Mouse (Mus musculus) hindbrain, embryonic 13.5 days (tissue): ENCODE measurements at regions not wholly inside any gene's neighbourhood (a gene's known extent, or its start where the extent isn't known, plus 50 kb on each side); places are given as distances from the start of the nearest gene placed in this dataset.
A peak's percentile ranks its signal among the peaks of the same experiment; 100 is the strongest.
"Not testable (repeated sequence)": the region's sequence is repeated elsewhere in the genome, so short reads cannot be mapped to it uniquely, and the experiment has no call there.

Experiments
- ATAC-seq: fragments of 200-750 bp; cut with Nextera tagmentation; 2 replicates; pipeline ENCODE4 v1.8.0; 2017; ENCODE audit warnings: moderate TSS enrichment; ENCODE audit not compliant: low FRiP score
- H3K27ac ChIP-seq: fragments of 300-500 bp; sonication (generic); 2 replicates; pipeline ENCODE4 v1.5.1; 2015; ENCODE audit warnings: inconsistent platforms, mild to moderate bottlenecking, moderate library complexity
- H3K27me3 ChIP-seq: fragments of 300-500 bp; sonication (generic); 2 replicates; pipeline ENCODE4 v1.6.1; 2015; ENCODE audit warnings: mild to moderate bottlenecking, inconsistent platforms
- H3K36me3 ChIP-seq: fragments of 300-500 bp; sonication (generic); 2 replicates; pipeline ENCODE4 v1.6.1; 2015; ENCODE audit warnings: mild to moderate bottlenecking, inconsistent platforms
- H3K4me1 ChIP-seq: fragments of 300-500 bp; sonication (generic); replicated peaks from 2 replicates; pipeline ENCODE4 v1.6.1; 2015; ENCODE audit warnings: inconsistent platforms
- H3K4me2 ChIP-seq: fragments of 300-500 bp; sonication (generic); 2 replicates; pipeline ENCODE4 v1.6.1; 2015; ENCODE audit warnings: inconsistent platforms, mild to moderate bottlenecking, moderate library complexity
- H3K4me3 ChIP-seq: fragments of 300-500 bp; sonication (generic); 2 replicates; pipeline ENCODE4 v1.5.1; 2015; ENCODE audit warnings: mild to moderate bottlenecking, inconsistent platforms
- H3K9ac ChIP-seq: fragments of 300-500 bp; sonication (generic); 2 replicates; pipeline ENCODE4 v1.6.1; 2015; ENCODE audit warnings: mild to moderate bottlenecking, inconsistent platforms
- H3K9me3 ChIP-seq: fragments of 300-500 bp; sonication (generic); 2 replicates; pipeline ENCODE4 v1.6.1; 2016; ENCODE audit warnings: inconsistent platforms
- WGBS: fragments of 180-500 bp; shearing (Covaris S2); methylation state at CpG from one replicate; pipeline ENCODE4 v1.1.7; 2015; 5-methylcytosine and 5-hydroxymethylcytosine counted together

DNA sequence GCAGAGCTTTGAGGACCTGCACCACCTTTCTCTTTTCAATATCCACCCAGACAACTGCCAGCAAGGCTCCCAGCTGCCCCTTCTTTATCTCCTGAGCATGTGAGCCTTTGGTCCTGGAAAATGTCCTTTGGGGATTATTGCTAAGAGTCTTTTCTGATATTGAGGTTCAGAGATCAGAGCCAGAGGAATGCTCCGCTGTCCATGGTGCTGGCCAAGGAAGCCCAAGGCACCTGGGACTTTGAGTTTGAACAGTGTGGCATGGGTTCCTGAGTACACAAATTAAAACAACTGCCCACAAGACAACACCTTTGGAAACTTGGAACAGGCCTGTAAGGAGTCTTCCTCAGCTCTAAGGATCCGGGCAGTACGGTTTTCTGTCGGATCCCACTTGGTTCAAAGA lies 52.6 kb upstream of the Slc28a3 start:
- Histone ChIP-seq H3K36me3 (no peaks in the 10 kb centered on the region), H3K27ac (no peak overlapping the region), H3K9me3 (no peaks in the 10 kb centered on the region), H3K9ac (no peak overlapping the region), H3K4me3 (no peak overlapping the region), H3K27me3 (no peaks in the 10 kb centered on the region), H3K4me2 (no peak overlapping the region), H3K4me1 (no peaks in the 10 kb centered on the region)
- WGBS = 85% methylated on average over 4 of the region's 4 CpGs
- ATAC-seq = no peak

DNA sequence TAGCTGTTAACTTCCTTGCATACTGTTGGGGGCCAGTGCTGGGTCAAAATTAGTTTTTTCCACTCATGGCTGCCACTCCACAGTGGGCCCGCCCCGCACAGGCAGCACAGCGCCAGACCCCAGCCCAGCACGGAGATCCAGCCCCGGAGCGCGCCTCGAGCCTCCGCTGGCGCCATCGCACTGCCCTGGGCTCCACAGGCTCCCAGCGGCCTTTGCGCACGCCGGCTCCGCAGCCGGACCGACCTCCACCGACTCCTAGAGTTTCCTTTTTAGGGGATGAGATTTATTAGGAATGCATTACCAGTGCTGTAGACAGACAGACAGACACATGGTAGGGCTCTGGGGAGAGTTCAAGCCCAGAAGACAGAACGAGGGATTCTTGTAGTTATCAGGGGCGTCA lies 58.0 kb upstream of the Slc28a3 start:
- ATAC-seq = no peak
- no peak overlapping the region for H3K9ac ChIP-seq
- H3K27me3 ChIP-seq = no peaks in the 10 kb centered on the region
- no peak overlapping the region for H3K4me3 ChIP-seq
- H3K27ac ChIP-seq = no peak overlapping the region
- H3K9me3 ChIP-seq = no peaks in the 10 kb centered on the region
- WGBS = 55% methylated on average over 21 of the region's 21 CpGs
- H3K36me3 ChIP-seq = no peaks in the 10 kb centered on the region
- peaks cover 4% of the 10 kb centered on the region; the same call in 1 of the 2 replicates for H3K4me1 ChIP-seq
- H3K4me2 ChIP-seq = peak overlapping the region; percentile 37

DNA sequence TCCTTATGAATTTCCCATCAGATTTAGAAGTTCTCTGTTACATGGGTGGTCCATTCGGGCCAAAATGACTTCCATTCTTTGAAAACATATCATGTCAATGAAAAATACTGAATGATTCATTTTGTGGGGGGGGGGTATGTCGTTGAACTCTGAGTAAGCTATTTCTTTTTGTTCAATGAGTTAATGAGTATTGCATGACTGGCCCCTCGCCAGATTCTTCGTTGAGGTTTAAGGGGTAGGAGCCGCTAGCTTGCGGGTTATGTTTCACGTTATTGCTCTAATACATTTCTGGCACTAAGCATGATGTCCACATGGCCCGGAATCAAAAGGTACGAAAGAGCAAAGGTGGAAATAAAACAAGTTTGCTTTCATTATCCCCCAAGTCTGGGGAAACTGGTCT lies 59.5 kb upstream of the Slc28a3 start:
- Histone ChIP-seq H3K4me1 (peaks cover 4% of the 10 kb centered on the region; the same call in 1 of the 2 replicates), H3K9ac (no peak overlapping the region), H3K27ac (no peak overlapping the region), H3K9me3 (no peaks in the 10 kb centered on the region), H3K36me3 (no peaks in the 10 kb centered on the region), H3K4me3 (no peak overlapping the region), H3K4me2 (no peak overlapping the region), H3K27me3 (no peaks in the 10 kb centered on the region)
- no peak for ATAC-seq
- WGBS = 76% methylated on average over 9 of the region's 9 CpGs

DNA sequence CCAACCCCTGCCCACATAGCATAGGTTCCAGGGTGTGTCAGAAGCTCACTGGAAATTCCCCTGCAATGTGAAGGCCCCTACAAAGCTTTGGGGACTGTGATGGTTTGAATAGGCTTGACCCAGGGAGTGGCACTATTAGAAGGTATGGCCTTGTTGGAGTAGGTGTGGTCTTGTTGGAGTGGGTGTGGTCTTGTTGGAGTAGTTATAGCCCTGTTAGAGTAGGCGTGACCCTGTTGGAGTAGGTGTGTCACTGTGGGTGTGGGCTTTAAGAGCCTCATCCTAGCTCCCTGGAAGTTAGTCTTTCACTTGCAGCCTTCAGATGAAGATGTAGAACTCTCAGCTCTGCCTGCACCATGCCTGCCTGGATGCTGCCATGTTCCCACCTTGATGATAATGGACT lies 64.9 kb upstream of the Slc28a3 start:
- H3K4me2 ChIP-seq, H3K36me3 ChIP-seq, H3K9ac ChIP-seq, H3K9me3 ChIP-seq, H3K4me1 ChIP-seq, H3K4me3 ChIP-seq, H3K27ac ChIP-seq, H3K27me3 ChIP-seq, ATAC-seq: not testable (repeated sequence)
- WGBS = 79% methylated on average over 1 of the region's 1 CpGs

DNA sequence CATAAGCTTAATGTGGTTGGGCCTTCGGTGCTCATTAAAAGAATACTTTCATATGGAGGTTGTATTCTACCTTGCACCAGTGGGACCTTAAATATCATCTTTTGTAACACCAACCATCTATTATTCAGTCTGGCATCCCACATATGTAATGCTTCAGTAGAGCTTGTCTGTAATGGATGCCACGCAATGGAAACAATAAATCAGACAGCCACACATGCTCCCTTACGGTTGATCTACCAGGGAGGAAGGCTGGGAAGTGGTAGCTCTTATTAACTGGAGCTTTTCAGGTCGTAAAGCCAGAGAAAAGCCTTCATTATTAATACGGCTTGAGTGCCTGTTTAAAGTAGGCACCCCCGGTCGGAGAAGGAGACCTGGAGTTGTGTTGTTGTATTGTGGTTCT lies 66.8 kb upstream of the Slc28a3 start:
- 73% methylated on average over 7 of the region's 7 CpGs for WGBS

DNA sequence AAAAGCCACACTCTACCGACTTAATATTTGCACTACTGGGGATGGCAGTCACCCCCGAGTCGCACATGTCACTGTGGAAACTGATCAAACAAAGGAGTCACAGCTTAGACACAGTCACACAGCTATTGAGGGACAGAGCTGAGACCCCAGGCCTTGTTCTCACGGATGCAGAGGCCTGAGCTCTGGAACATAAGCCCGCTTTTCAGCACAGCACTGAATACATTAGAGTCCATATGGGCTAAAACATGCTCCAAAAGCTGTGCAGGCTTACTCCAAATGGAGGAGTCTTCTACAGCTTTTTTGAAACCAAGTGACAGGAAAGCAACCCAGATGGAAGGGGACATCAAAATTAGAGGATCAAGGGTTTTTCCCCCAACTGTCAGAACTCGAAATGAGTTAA lies 69.0 kb upstream of the Slc28a3 start:
- no peak overlapping the region for H3K9ac ChIP-seq
- no peaks in the 10 kb centered on the region for H3K36me3 ChIP-seq
- H3K4me3 ChIP-seq = no peak overlapping the region
- H3K4me2 ChIP-seq = no peak overlapping the region
- H3K4me1 ChIP-seq = 0 out of 2 replicates have a peak, but pooled peaks cover 3% of the 10 kb centered on the region
- no peak for ATAC-seq
- WGBS = 78% methylated on average over 6 of the region's 6 CpGs
- no peaks in the 10 kb centered on the region for H3K27me3 ChIP-seq
- H3K27ac ChIP-seq = no peak overlapping the region
- peaks cover 5% of the 10 kb centered on the region; the same call in 1 of the 2 replicates for H3K9me3 ChIP-seq

More for the DNA sequence above, 66.8 kb upstream of the Slc28a3 start:
- H3K4me1 ChIP-seq = no peaks in the 10 kb centered on the region
- H3K27ac ChIP-seq = no peak overlapping the region
- H3K9me3 ChIP-seq = peaks cover 5% of the 10 kb centered on the region; the same call in 1 of the 2 replicates
- H3K4me3 ChIP-seq = no peak overlapping the region
- no peaks in the 10 kb centered on the region for H3K27me3 ChIP-seq
- H3K4me2 ChIP-seq = no peak overlapping the region
- no peaks in the 10 kb centered on the region for H3K36me3 ChIP-seq
- ATAC-seq = no peak
- H3K9ac ChIP-seq = no peak overlapping the region

DNA sequence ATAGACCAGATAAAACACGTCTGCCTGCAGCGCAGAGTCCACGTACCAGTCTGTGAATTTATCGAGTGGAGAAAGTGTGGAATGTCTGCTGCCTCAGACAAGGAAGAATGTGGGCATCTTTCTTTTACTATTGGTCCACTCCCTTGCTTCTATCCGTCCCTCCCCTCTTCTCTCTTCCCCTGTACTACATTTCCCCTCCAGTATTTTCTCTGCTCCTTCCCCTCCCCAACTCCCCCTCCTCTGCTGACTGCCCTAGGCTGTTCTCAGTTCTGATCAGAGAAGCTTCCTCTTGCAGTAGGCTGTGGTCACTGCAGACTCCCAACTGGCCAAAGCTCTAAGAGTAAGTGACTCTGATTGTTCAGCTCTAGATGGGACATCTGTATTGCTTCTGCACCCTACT lies 76.1 kb upstream of the Slc28a3 start:
- Histone ChIP-seq H3K9ac (no peak overlapping the region), H3K4me3 (no peak overlapping the region), H3K27me3 (peaks cover 7% of the 10 kb centered on the region; the same call in 1 of the 2 replicates), H3K27ac (no peak overlapping the region), H3K9me3 (no peaks in the 10 kb centered on the region), H3K4me2 (no peak overlapping the region), H3K36me3 (no peaks in the 10 kb centered on the region), H3K4me1 (0 out of 2 replicates have a peak, but pooled peaks cover 3% of the 10 kb centered on the region)
- WGBS = 84% methylated on average over 5 of the region's 5 CpGs
- no peak for ATAC-seq

DNA sequence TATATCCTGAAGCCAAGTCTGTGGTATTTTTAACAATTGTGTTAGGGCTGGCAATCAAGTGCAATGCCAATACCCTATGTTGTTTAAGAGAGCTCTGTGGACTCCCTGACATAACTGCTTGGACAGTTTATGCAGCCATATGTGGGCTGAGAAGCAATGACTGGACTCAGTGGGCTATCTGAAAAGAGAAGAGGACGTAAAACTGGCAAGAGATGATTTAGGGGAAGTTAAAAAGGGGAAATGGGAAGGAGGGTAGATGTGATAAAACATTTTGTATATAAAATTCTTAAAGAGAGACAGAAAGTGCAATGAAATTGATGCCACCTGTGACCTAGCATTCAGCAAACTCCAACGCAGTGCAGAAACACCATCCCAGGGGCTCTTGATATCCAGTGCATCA lies 76.9 kb upstream of the Slc28a3 start:
- Histone ChIP-seq H3K9me3 (no peaks in the 10 kb centered on the region), H3K9ac (no peak overlapping the region), H3K27me3 (peaks cover 7% of the 10 kb centered on the region; the same call in 1 of the 2 replicates), H3K4me1 (peaks cover 9% of the 10 kb centered on the region), H3K4me3 (no peak overlapping the region), H3K27ac (no peak overlapping the region), H3K36me3 (no peaks in the 10 kb centered on the region), H3K4me2 (no peak overlapping the region)
- 80% methylated on average over 2 of the region's 2 CpGs for WGBS
- no peak for ATAC-seq

DNA sequence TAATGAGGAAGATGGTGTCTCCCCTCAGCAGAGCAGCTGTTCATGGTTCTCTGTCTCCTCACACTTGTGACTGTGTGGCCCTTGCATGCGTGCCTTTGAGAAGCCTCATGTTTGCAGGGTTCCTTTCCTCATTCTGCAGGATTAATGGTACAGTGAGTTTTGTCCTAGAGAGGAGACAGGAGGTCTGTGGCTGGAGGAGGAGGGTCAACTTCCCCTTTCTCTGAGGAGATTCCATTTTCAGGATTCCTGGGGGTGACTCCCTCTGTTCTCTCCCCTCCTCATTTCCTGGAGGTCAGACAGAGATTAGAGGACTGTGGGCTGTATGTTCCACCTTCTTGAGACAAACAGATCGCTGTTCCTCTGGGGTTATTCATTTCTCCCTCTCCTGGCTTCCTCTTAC lies 77.6 kb upstream of the Slc28a3 start:
- Histone ChIP-seq H3K9me3 (no peaks in the 10 kb centered on the region), H3K36me3 (no peaks in the 10 kb centered on the region), H3K4me3 (no peak overlapping the region), H3K27ac (no peak overlapping the region), H3K9ac (no peak overlapping the region), H3K27me3 (peaks cover 7% of the 10 kb centered on the region; the same call in 1 of the 2 replicates), H3K4me1 (peaks cover 11% of the 10 kb centered on the region), H3K4me2 (no peak overlapping the region)
- WGBS = 72% methylated on average over 2 of the region's 2 CpGs
- no peak for ATAC-seq

DNA sequence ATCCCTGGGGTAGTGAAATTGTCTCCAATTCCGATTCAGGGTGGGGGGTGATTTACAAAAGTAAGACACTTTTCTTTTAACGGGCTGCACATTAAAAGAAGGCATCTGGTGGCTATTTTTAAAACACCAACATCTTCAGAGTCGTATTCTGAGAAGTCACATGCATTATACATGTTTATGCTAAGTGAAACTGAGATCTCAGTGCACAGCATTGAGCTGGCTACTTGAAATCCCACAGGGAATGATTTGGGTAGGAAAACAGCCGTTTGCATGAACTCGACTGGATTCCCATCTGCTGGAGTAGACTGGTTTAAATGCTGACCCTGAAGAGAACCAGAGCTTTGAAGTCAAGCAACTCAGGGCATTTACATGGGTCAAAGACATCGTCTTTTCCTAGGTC lies 84.0 kb upstream of the Slc28a3 start:
- Histone ChIP-seq H3K4me3 (no peak overlapping the region), H3K36me3 (no peaks in the 10 kb centered on the region), H3K9me3 (no peaks in the 10 kb centered on the region), H3K9ac (no peak overlapping the region), H3K4me2 (no peak overlapping the region), H3K4me1 (peaks cover 14% of the 10 kb centered on the region), H3K27me3 (0 out of 2 replicates have a peak, but pooled peaks cover under 1% of the 10 kb centered on the region), H3K27ac (no peak overlapping the region)
- WGBS = 43% methylated on average over 6 of the region's 6 CpGs
- no peak for ATAC-seq

DNA sequence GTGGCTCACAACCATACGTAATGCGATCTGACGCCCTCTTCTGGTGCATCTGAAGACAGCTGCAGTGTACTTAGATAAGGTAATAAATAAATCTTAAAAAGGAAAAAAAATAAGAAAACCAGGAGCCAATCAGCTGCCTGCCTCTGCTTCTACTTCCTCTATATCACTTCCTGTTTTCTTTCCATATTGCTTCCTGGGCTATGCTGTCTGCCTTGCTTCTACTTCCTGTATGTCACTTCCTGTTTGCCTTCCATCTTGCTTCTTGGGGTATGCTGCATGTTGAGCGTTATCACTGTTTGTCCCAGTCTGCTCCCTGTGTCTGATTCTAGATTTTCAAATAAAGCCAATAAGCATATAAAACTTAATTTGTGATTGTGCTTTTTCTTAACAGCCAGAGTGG lies 85.3 kb upstream of the Slc28a3 start:
- Histone ChIP-seq H3K4me3 (no peak overlapping the region), H3K4me1 (peaks cover 14% of the 10 kb centered on the region), H3K9me3 (no peaks in the 10 kb centered on the region), H3K4me2 (no peak overlapping the region), H3K27me3 (no peaks in the 10 kb centered on the region), H3K27ac (no peak overlapping the region), H3K9ac (no peak overlapping the region), H3K36me3 (no peaks in the 10 kb centered on the region)
- no peak for ATAC-seq
- 94% methylated on average over 4 of the region's 4 CpGs for WGBS

DNA sequence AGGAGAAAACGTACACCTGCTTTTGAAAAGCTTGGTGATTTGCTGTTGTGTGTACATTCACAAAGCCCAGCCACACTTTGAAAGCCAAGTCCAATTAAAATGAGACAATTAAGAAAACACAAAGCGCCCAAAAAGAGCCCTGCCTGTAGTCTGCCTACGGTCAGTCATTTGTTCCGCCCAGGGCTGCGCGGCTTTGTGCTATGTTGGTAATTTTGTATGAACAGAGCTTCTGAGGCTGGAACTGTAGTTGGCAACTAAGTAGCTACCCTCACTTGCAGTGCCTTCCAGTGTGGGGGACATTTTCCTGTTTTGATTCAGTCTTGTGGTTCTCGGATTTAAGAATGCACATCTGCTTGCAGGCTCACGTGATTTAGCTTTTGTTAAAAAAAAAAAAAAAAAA lies 89.3 kb upstream of the Slc28a3 start:
- no peaks in the 10 kb centered on the region for H3K27me3 ChIP-seq
- no peak overlapping the region for H3K9ac ChIP-seq
- no peak overlapping the region for H3K4me3 ChIP-seq
- WGBS = 71% methylated on average over 8 of the region's 8 CpGs
- H3K4me2 ChIP-seq = no peak overlapping the region
- ATAC-seq = no peak
- H3K9me3 ChIP-seq = no peaks in the 10 kb centered on the region
- H3K36me3 ChIP-seq = no peaks in the 10 kb centered on the region
- no peaks in the 10 kb centered on the region for H3K4me1 ChIP-seq
- H3K27ac ChIP-seq = no peak overlapping the region

DNA sequence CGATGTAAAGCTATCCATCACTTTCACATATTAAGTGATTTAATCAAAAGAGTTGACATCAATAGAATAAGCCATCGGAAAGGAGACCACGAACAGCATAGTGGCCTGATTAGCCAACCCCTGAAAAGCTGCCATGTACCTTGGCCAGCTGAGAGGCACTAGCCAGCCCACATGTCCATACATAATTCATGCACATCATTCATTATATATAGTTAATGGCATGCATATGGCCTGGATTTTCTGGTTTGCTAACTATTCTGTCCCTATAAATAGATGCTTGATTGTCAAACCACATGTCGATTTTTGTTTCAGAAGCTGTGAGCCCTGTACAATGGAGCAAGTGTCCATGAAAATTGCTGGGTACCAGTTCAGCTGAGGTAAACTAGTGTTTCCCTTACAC lies 93.5 kb upstream of the Slc28a3 start:
- ATAC-seq = no peak
- no peak overlapping the region for H3K27ac ChIP-seq
- no peak overlapping the region for H3K4me3 ChIP-seq
- WGBS = 17% methylated on average over 4 of the region's 4 CpGs
- H3K9ac ChIP-seq = no peak overlapping the region
- no peaks in the 10 kb centered on the region for H3K36me3 ChIP-seq
- H3K27me3 ChIP-seq = no peaks in the 10 kb centered on the region
- no peak overlapping the region for H3K4me2 ChIP-seq
- H3K4me1 ChIP-seq = no peaks in the 10 kb centered on the region
- peaks cover under 1% of the 10 kb centered on the region; the same call in 1 of the 2 replicates for H3K9me3 ChIP-seq
